Mouse (Mus musculus) midbrain, embryonic 10.5 days (tissue): Measurements from ENCODE around the gene Hpcal1. TPM values are rescaled to one million over a fixed set of nuclear protein-coding genes. Genes with fewer than 3 reads are reported as not detected.
A peak's percentile ranks its signal among the peaks of the same experiment; 100 is the strongest.

Experiments
- DNase-seq: peaks from one replicate; pipeline ENCODE4 v3.0.0-alpha.2; 2017; ENCODE audit warnings: low spot score
- H3K27ac ChIP-seq: fragments of 300-500 bp; sonication (generic); replicated peaks from 2 replicates; pipeline ENCODE4 v1.5.1; 2016; ENCODE audit warnings: mild to moderate bottlenecking
- H3K27me3 ChIP-seq: fragments of 300-500 bp; sonication (generic); 2 replicates; pipeline ENCODE4 v1.6.1; 2016; ENCODE audit warnings: low read depth, mild to moderate bottlenecking; ENCODE audit not compliant: poor library complexity, severe bottlenecking
- H3K36me3 ChIP-seq: fragments of 300-500 bp; sonication (generic); 2 replicates; pipeline ENCODE4 v1.6.1; 2016; ENCODE audit warnings: mild to moderate bottlenecking, moderate library complexity
- H3K4me1 ChIP-seq: fragments of 300-500 bp; sonication (generic); 2 replicates; pipeline ENCODE4 v1.6.1; 2016
- H3K4me3 ChIP-seq: fragments of 300-500 bp; sonication (generic); 2 replicates; pipeline ENCODE4 v1.5.1; 2016; ENCODE audit warnings: mild to moderate bottlenecking, moderate library complexity
- H3K9me3 ChIP-seq: fragments of 300-500 bp; sonication (generic); replicated peaks from 2 replicates; pipeline ENCODE4 v1.6.1; 2016; ENCODE audit warnings: mild to moderate bottlenecking
- WGBS: fragments of 180-500 bp; shearing (Covaris S2); methylation state at CpG from one replicate; pipeline ENCODE4 v1.1.7; 2016; 5-methylcytosine and 5-hydroxymethylcytosine counted together
- polyA plus RNA-seq: library from polyadenylated mRNA; unstranded; fragments of >200 nt; fragmentation: Nextera tagmentation; extraction: Ambion mirVana; gene quantifications from 2 replicates; pipeline ENCODE4 v1.2.1, GENCODE M21; 2016

Hpcal1 gene
- 41.0 and 41.9 TPM in 2 replicates for polyA plus RNA-seq

DNA sequence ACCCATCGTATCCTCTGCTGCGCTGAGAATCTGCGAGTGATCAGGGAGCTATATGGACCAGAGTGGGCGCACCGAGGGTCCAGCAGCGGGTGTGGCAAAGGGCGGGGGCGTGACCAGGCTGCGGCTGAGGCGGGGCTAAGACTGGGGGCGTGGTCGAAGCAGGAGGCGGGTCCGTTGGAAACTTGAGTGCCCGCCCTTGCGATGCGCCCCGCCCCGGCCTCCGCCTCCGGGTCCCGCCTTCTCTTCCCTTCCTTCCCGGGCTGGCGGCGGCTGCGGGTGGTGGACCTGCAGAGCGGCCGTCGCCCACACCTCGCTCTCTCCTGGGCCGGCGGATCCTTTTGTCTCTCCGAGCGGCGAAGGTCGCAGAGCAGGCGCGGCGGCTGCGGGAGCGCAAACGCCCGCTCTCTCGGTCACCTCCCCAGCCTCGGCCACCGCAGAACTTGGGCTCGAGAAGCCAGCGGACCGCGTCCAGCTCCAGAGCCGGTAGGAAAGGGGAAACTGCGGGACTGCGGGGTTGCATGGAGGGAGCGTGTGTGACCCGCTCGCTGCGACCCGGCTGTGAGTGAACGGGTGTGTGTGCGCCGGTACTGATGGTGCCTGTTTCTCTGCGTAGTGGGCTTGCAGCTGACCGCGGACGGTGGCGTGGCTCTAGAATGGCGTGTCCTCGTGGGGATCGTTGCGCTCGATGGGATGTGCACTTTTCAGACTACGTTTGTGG lies at the start of gene Hpcal1:
Hpcal1 (plus strand) TSS at position 293 of the 718 bp plus-strand sequence.
- Histone ChIP-seq H3K27me3 (no peaks in the 10 kb centered on the region), H3K4me3 (peak within 1 kb of the TSS; percentile 70), H3K27ac (peak within 1 kb of the TSS; percentile 89), H3K4me1 (peaks cover 50% of the 10 kb centered on the region), H3K9me3 (no peaks in the 10 kb centered on the region), H3K36me3 (no peaks in the 10 kb centered on the region)
- DNase-seq = peak; percentile 96
- WGBS = under 1% methylated on average over 69 of the region's 72 CpGs

DNA sequence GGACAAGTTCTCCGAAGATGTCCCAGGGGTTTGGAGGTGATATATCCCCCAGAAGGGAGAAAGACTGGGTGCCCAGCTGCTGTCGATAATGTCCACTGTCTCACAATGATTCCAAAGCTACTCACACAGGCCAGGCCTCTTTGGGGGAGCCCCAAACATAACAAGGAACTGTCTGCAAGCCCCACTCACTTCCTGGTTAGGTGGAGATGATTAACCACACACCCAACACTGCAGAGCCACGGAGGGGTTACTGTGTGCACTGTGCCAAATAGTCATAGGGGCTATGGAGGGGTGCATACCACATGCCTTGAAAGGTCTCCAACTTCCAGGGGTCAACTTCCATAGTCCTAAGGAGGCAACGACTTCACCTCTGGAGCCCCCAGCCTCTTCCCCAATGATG lies 49.4 kb upstream of the Hpcal1 start:
- Histone ChIP-seq H3K27me3 (no peaks in the 10 kb centered on the region), H3K9me3 (no peaks in the 10 kb centered on the region), H3K36me3 (no peaks in the 10 kb centered on the region), H3K27ac (no peak overlapping the region), H3K4me1 (0 out of 2 replicates have a peak, but pooled peaks cover 3% of the 10 kb centered on the region), H3K4me3 (no peak overlapping the region)
- WGBS = 89% methylated on average over 4 of the region's 4 CpGs
- no peak for DNase-seq

DNA sequence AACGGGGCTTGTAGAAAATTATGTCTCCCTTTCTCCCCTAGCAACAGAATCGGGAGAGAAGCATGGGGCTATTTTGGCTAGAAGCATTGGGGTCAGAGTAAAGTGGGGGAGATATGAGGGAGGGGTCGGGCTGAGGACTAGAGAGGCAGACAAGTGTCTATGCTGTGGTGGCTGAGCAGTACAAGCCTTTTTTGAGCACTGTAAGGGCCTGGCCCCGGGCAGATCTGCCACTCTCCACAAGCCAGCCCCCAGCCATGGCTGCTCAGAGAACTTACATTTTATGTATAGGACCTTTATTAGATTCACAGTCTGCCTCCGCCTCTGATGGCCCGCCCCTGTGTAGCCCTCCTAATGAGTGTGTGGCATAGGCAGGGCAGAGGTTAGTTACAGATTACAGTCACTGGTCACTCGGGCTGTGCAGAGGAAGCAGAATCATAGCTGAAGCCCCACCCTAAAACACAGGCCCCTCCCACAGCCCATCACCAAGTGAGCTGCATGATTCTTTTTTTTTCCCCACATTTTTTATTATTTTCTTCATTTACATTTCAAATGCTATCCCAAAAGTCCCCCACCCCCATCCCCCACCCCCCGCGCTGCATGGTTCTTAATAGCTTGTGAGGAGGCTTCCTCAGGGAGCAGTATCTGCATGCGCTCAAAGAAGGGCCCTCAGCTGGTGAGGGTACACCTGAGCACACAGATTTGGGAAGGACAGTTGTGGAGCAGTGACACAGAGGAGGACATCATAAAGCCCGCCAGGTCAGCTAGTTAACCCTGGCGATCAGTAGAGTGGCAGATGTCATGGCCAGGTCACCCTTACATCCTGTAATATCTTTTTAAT lies 46.1 kb upstream of the Hpcal1 start:
- no peak overlapping the region for H3K27ac ChIP-seq
- 88% methylated on average over 12 of the region's 12 CpGs for WGBS
- no peak for DNase-seq

DNA sequence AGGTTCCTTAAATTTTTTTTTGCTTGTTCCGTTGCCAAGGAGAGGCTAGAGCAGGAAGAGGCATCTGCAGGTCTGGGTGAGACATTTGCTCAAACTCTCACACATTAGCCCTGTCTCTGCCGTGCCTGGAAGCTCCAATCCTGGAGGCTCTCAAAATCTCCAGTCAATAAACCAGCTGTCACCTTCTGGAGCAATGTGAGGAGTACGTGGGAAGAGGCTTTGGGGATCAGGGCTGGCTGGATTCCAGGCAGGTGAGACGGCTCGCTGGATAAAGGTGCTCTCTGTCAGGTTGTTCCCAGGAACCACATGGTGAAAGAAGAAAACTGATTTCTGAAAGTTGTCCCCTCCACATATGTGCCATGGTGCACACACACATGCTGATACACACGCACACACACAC lies 44.2 kb upstream of the Hpcal1 start:
- Histone ChIP-seq H3K9me3 (no peaks in the 10 kb centered on the region), H3K4me1 (0 out of 2 replicates have a peak, but pooled peaks cover 3% of the 10 kb centered on the region), H3K36me3 (no peaks in the 10 kb centered on the region), H3K27me3 (no peaks in the 10 kb centered on the region), H3K27ac (no peak overlapping the region), H3K4me3 (no peak overlapping the region)
- DNase-seq = no peak
- 75% methylated on average over 6 of the region's 6 CpGs for WGBS

More for the DNA sequence above, 46.1 kb upstream of the Hpcal1 start:
- Histone ChIP-seq H3K36me3 (no peaks in the 10 kb centered on the region), H3K9me3 (no peaks in the 10 kb centered on the region), H3K27me3 (no peaks in the 10 kb centered on the region), H3K4me1 (0 out of 2 replicates have a peak, but pooled peaks cover 3% of the 10 kb centered on the region), H3K4me3 (no peak overlapping the region)

DNA sequence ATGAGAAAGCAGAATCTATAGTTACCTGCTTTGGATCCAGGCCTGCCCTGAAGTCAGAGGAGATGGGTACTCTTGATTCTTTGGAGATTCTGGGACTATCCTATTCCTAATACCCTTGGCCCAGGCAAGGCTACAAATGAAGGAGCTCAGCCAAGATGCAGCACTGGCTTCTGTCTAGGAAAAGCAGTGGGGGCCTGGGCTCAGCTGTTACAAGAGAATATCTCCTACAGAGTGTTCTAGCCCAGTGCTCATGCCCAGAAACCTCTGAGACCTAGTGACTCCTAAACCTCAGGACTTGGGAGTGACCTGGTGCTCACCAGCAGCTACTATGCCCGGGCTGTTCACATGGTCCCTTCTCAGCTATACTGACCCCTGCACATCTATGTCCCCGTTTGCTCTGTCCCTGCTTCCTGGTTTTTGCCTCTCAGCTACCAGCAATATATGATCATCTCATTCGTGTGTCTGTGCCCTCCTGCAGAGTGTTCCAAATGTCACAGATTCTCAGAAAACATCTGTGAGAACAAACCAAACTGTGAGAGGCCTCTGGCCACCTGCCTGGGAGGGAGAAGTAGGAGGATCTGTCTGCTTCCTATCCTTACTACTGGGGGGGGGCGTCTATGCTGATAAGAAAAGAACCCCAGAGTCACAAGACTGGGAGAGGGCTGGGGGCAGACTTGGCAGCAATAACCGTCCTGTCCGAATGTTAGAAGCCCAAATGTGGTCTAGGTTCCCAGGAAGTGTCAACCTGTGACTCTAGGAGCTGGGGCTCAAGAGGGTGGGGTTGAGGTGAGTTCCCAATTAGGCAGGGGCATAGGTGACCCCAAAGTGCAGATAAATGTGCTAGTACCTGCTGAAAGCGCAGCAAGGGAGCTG lies 39.2 kb upstream of the Hpcal1 start:
- Histone ChIP-seq H3K4me1 (peaks cover 12% of the 10 kb centered on the region), H3K4me3 (no peak overlapping the region), H3K27me3 (no peaks in the 10 kb centered on the region), H3K36me3 (no peaks in the 10 kb centered on the region), H3K9me3 (peaks cover 10% of the 10 kb centered on the region; the same call in 1 of the 2 replicates), H3K27ac (no peak overlapping the region; the same call in 1 of the 2 replicates)
- WGBS = 80% methylated on average over 7 of the region's 7 CpGs
- no peak for DNase-seq

DNA sequence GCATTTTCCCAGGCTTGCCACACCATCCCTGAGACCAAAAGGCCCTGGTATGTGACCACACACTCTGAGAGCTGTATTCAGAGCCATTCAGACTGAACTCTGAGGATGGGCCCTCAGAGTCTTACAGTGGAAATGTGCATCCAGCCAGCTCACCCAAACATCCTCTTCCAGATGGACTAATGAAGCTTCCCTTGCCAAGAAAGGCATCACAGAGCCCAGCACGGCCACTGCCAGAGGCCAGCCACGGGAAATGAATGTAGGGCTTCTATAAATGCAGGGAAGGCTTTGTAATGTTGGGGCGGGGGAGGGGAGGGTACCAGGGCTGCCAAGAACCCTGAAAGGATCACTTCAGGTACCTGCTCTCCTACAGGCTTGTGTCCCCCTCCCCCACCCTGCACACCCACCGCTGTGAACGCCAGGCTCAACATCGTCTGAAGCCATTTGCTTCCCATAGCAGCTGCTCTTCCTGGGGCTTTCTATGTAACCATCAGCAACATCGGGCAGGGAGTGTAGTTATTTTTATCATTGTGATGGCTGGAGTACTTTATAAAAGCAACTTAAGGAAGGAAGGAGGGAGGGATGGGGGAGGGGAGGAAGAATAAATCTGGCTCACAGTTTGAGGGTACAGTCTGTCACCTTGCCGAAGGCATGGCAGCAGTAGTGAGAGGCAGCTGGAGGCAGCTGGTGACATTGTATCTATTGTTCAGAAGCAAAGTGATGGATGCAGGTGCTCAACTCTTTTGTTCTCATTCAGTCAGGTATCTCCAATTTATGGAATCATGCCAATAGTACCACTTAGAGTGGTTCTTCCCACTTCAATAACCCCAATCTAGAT lies 38.2 kb upstream of the Hpcal1 start:
- Histone ChIP-seq H3K27me3 (no peaks in the 10 kb centered on the region), H3K27ac (no peak overlapping the region; the same call in 1 of the 2 replicates), H3K36me3 (no peaks in the 10 kb centered on the region), H3K4me3 (no peak overlapping the region), H3K9me3 (peaks cover 11% of the 10 kb centered on the region; the same call in 1 of the 2 replicates), H3K4me1 (peaks cover 12% of the 10 kb centered on the region)
- DNase-seq = no peak
- 64% methylated on average over 8 of the region's 8 CpGs for WGBS

DNA sequence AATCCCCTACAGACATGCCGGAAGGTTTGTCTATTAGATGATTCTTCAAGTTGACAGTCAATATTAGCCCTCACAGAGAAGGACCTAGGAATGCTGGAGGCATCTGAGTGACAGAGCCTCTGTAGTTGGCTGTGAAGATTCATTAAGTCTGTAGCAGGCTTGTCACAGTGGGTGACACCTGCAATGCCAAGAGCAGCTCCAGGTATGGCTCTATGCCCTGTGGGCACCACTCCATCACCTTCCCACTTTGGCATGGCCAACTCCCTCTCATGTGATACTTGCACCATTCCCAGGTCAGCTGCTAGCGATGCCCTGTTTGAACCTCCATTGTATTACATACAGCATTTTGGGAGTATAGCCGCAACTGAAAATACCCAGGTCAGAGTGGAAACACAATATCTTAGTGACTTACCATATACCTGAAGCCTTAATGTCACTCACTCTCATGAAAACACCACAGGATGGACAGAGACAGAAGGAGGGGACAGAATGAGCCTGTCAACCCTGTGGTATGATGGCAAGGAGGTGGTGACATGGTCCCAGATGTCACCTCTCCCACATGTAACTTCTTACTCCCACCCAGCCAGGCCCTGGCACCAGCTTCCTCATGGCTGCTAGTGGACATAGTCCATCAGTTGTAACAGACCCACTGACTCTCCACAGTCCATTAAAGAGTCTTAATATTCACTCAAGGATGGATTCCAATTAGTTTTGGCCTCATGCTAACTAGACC lies 37.4 kb upstream of the Hpcal1 start:
- no peak overlapping the region for H3K27ac ChIP-seq
- no peak overlapping the region for H3K4me3 ChIP-seq
- WGBS = 88% methylated on average over 3 of the region's 3 CpGs
- no peaks in the 10 kb centered on the region for H3K27me3 ChIP-seq
- no peak for DNase-seq
- H3K36me3 ChIP-seq = no peaks in the 10 kb centered on the region
- peaks cover 12% of the 10 kb centered on the region for H3K4me1 ChIP-seq
- H3K9me3 ChIP-seq = peaks cover 11% of the 10 kb centered on the region; the same call in 1 of the 2 replicates

DNA sequence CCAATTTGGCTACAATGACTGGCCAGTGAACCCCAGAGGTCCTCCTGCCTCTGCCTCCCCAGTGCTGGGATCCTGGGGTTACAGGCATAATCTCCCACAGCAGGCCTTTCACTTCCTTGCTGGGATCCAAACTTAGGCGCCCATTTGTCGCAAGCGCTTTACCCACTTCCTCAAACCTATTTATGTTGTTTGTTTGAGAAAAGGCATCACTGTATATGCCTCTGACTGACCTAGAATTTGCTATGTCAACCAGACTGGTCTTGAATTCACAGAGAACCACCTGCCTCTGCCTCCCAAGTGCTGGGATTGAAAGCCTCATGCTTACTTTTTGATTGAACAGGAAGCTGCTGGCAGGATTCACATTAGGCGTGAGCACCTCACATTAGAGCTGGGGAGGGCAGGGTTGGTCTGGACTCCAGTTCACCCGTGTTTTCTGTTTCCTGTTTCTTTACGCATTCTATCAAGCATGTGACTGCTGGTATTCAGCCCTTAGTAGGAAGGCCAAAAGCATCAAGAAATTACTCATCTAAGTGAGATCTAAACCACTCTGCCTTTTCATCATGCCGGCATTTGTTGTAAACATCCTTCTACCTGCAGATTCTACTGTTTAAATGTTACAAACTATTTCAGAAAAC lies 33.0 kb upstream of the Hpcal1 start:
- Histone ChIP-seq H3K27me3 (no peaks in the 10 kb centered on the region), H3K27ac (no peak overlapping the region), H3K9me3 (peaks cover 11% of the 10 kb centered on the region; the same call in 1 of the 2 replicates), H3K4me3 (no peak overlapping the region), H3K36me3 (no peaks in the 10 kb centered on the region), H3K4me1 (peaks cover 7% of the 10 kb centered on the region)
- no peak for DNase-seq
- WGBS = 92% methylated on average over 7 of the region's 7 CpGs

DNA sequence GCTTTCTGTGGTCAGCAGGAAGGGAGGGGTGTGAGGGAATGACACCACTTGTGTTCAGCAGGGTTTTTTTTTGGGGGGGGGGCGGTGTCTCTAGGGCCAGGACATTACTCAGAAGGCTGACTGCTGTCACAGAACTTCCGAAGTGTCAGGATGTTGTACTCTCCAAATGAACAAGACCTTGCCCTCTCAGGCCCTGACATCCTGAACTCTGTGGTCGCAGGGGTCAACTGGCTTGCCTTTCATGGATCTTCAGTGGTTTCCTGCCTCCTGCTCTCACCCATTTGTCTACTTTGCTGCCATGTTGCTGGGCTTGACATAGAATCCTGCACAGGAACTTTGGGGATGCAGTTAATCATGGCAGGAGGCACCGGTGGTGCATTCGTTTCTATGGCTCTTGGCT lies 32.1 kb upstream of the Hpcal1 start:
- no peak for DNase-seq
- Histone ChIP-seq H3K36me3 (no peaks in the 10 kb centered on the region), H3K27ac (no peak overlapping the region), H3K27me3 (no peaks in the 10 kb centered on the region), H3K9me3 (peaks cover 11% of the 10 kb centered on the region; the same call in 1 of the 2 replicates), H3K4me3 (no peak overlapping the region), H3K4me1 (peaks cover 6% of the 10 kb centered on the region)
- 83% methylated on average over 5 of the region's 5 CpGs for WGBS

DNA sequence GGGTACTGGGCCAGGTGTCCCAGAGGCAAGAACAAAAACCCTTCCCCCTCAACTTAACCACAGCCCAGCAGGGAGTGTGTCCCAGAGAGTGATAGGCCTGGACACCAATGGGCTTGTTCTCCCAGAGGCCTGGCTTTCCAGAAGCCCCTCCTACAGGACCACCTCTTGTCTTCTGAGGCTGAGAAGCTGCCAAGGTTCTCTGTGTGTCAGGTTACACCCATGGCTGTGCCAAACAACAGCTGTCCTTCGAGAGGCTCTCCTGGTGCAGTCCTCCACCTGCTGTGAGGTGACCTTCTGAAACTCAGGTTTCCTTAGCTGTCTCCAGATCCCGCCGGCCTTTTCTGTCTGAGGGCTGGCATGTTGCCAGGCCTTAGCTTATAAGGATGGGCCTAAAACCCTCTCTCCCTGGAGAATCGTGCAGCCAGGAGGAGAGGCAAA lies 29.2 kb upstream of the Hpcal1 start:
- no peaks in the 10 kb centered on the region for H3K36me3 ChIP-seq
- H3K27ac ChIP-seq = no peak overlapping the region
- H3K4me3 ChIP-seq = no peak overlapping the region
- peaks cover 1% of the 10 kb centered on the region; the same call in 1 of the 2 replicates for H3K9me3 ChIP-seq
- no peaks in the 10 kb centered on the region for H3K27me3 ChIP-seq
- WGBS = 14% methylated on average over 4 of the region's 4 CpGs
- H3K4me1 ChIP-seq = peaks cover 6% of the 10 kb centered on the region
- DNase-seq = peak; percentile 20
